Comparison of ENCODE assay signal across 25 mouse cellular contexts in the genomic region with DNA sequence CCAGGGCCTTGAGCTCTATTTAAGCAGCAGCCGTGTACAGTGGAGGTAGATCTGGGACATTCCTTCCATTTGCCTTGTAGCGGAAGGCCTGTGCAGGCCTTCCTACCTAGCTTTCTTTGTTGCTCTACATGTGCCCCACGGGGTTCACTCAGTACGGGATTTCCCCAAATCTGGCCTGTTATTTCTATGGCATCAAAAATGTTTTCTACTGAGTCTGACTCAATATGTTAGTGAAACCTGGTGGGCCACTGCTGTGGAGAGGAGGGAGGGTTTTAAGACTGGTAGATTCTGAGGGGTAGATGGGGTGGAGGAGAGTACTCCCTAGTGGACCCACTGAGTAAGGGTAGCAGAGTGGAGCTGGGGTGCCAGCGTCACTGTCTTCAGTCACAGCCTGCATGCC. TPM values are rescaled to one million over a fixed set of nuclear protein-coding genes. Genes with fewer than 3 reads are reported as not detected.
"Had no signal": no experiment of that assay in that cellular context is flagged by ENCODE, and none has a peak within 500 bp of the region (broad histone marks: within the 10 kb centered on the region; RNA-seq: fewer than 3 reads in every experiment).

No protein-coding gene starts in this region.

- DNase-seq: gastrocnemius, adult 2 months; gastrocnemius, postnatal 10 days; gastrocnemius, postnatal 25 days; heart, adult 18-20 months; heart, postnatal 10 days; heart, postnatal 4 days; kidney, adult 18-20 months; kidney, adult 8-10 months; kidney, postnatal 14 days; kidney, postnatal 36 days; left cerebral cortex, postnatal 4 days; lung, adult 18-20 months had no signal

- H3K27me3 ChIP-seq: heart, embryonic 12.5 days; hindbrain, embryonic 12.5 days; hindbrain, embryonic 15.5 days; intestine, embryonic 15.5 days; limb, embryonic 13.5 days; limb, embryonic 15.5 days; liver, embryonic 12.5 days had no signal

- H3K9ac ChIP-seq: heart, embryonic 12.5 days; hindbrain, embryonic 12.5 days; hindbrain, embryonic 15.5 days; intestine, embryonic 15.5 days; limb, embryonic 15.5 days; liver, embryonic 12.5 days; liver, embryonic 14.5 days had no signal

- H3K4me2 ChIP-seq: heart, embryonic 12.5 days; hindbrain, embryonic 12.5 days; hindbrain, embryonic 15.5 days; intestine, embryonic 15.5 days; limb, embryonic 13.5 days; limb, embryonic 15.5 days; liver, embryonic 12.5 days had no signal

- H3K27ac ChIP-seq: gastrocnemius, adult 2 months; heart, embryonic 10.5 days; hindbrain, embryonic 10.5 days; hindbrain, embryonic 12.5 days; hindbrain, embryonic 15.5 days; hindbrain, postnatal 0 days; intestine, embryonic 15.5 days; limb, embryonic 13.5 days; limb, embryonic 15.5 days; liver, embryonic 12.5 days; liver, embryonic 14.5 days had no signal

- H3K9me3 ChIP-seq: heart, embryonic 10.5 days; heart, embryonic 12.5 days; hindbrain, embryonic 10.5 days; hindbrain, embryonic 12.5 days; hindbrain, embryonic 15.5 days; intestine, embryonic 15.5 days; limb, embryonic 13.5 days; limb, embryonic 15.5 days; liver, embryonic 12.5 days had no signal

- H3K4me3 ChIP-seq: gastrocnemius, adult 2 months; heart, embryonic 10.5 days; heart, embryonic 12.5 days; hindbrain, embryonic 10.5 days; hindbrain, embryonic 12.5 days; hindbrain, embryonic 15.5 days; intestine, embryonic 15.5 days; limb, embryonic 13.5 days; limb, embryonic 15.5 days; liver, embryonic 12.5 days had no signal

- ATAC-seq: hindbrain, postnatal 0 days; inflammation-experienced regulatory T-cells, adult 6 months; intestine, embryonic 15.5 days; intestine, postnatal 0 days; liver, embryonic 12.5 days had no signal

RNA-seq across cellular contexts. Expression of a gene that starts 2.5 kb away (rescaled TPM):
- total RNA-seq: gastrocnemius, postnatal 25 days had no signal
